Mouse (Mus musculus) stomach, embryonic 16.5 days (tissue): ENCODE measurements around the gene Cox4i1. TPM values are rescaled to one million over a fixed set of nuclear protein-coding genes. Genes with fewer than 3 reads are reported as not detected.

Experiments used
- ATAC-seq: fragments of 200-750 bp; cut with Nextera tagmentation; 2 replicates; pipeline ENCODE4 v1.8.0; 2017; ENCODE audit warnings: moderate number of reproducible peaks, moderate TSS enrichment; ENCODE audit not compliant: insufficient read depth, low FRiP score
- H3K27ac ChIP-seq: fragments of 300-500 bp; sonication (generic); 2 replicates; pipeline ENCODE4 v1.5.1; 2014; ENCODE audit warnings: low read length
- H3K27me3 ChIP-seq: fragments of 300-500 bp; sonication (generic); 2 replicates; pipeline ENCODE4 v1.6.1; 2014; ENCODE audit warnings: low read length, control low read depth, mixed read lengths; ENCODE audit not compliant: control insufficient read depth, insufficient read depth
- H3K36me3 ChIP-seq: fragments of 300-500 bp; sonication (generic); 2 replicates; pipeline ENCODE4 v1.6.1; 2014; ENCODE audit warnings: low read length; ENCODE audit not compliant: control insufficient read depth, insufficient read depth
- H3K4me1 ChIP-seq: fragments of 300-500 bp; sonication (generic); 2 replicates; pipeline ENCODE4 v1.6.1; 2014; ENCODE audit warnings: low read length, control low read depth, mixed read lengths; ENCODE audit not compliant: control insufficient read depth, insufficient read depth
- H3K4me2 ChIP-seq: fragments of 300-500 bp; sonication (generic); 2 replicates; pipeline ENCODE4 v1.6.1; 2014; ENCODE audit warnings: low read depth, low read length, mixed read lengths
- H3K4me3 ChIP-seq: fragments of 300-500 bp; sonication (generic); replicated peaks from 2 replicates; pipeline ENCODE4 v1.5.1; 2014; ENCODE audit warnings: mild to moderate bottlenecking, low read length
- H3K9ac ChIP-seq: fragments of 300-500 bp; sonication (generic); 2 replicates; pipeline ENCODE4 v1.6.1; 2014; ENCODE audit warnings: low read length
- H3K9me3 ChIP-seq: fragments of 300-500 bp; sonication (generic); replicated peaks from 2 replicates; pipeline ENCODE4 v1.6.1; 2016; ENCODE audit warnings: low read length, control low read depth; ENCODE audit not compliant: control insufficient read depth
- WGBS: fragments of 180-500 bp; shearing (Covaris S2); extraction: QIAGEN DNeasy Blood & Tissue Kit; methylation state at CpG from one replicate; pipeline ENCODE4 v1.1.7; 2014; 5-methylcytosine and 5-hydroxymethylcytosine counted together
- polyA plus RNA-seq: library from polyadenylated mRNA; unstranded; fragments of >200 nt; fragmentation: Nextera tagmentation; extraction: Ambion mirVana; gene quantifications from 2 replicates; pipeline ENCODE4 v1.2.1, GENCODE M21; 2015

The Cox4i1 gene
- polyA plus RNA-seq, 1 experiment from 2014 or later, result 1,163 TPM

- Histone ChIP-seq H3K4me3 (no peak overlapping the region), H3K9me3 (no peaks in the 10 kb centered on the region), H3K9ac (no peak overlapping the region; the same call in 1 of the 2 replicates), H3K27ac (peak overlapping the region; percentile 46; the same call in 1 of the 2 replicates), H3K4me2 (no peak overlapping the region), H3K27me3 (no peaks in the 10 kb centered on the region), H3K4me1 (0 out of 2 replicates have a peak, but pooled peaks cover 3% of the 10 kb centered on the region), H3K36me3 (no peaks in the 10 kb centered on the region)
- peak; percentile 73; the same call in 1 of the 2 replicates for ATAC-seq
- WGBS, result 67% methylated on average over 3 of the region's 3 CpGs
These were observed 38.2 kb downstream of the Cox4i1 start for GRCm38 (mm10) chr8:120706193-120706592.

GRCm38 (mm10) chr8:120709176-120709575, 41.2 kb downstream of the Cox4i1 start:
- Histone ChIP-seq H3K4me3 (no peak overlapping the region), H3K36me3 (no peaks in the 10 kb centered on the region), H3K9me3 (no peaks in the 10 kb centered on the region), H3K27me3 (no peaks in the 10 kb centered on the region), H3K4me2 (no peak overlapping the region), H3K9ac (no peak overlapping the region), H3K4me1 (0 out of 2 replicates have a peak, but pooled peaks cover 1% of the 10 kb centered on the region), H3K27ac (no peak overlapping the region)
- WGBS, result 68% methylated on average over 10 of the region's 10 CpGs
- no peak for ATAC-seq

GRCm38 (mm10) chr8:120715200-120715599, 47.2 kb downstream of the Cox4i1 start:
- no peaks in the 10 kb centered on the region for H3K4me1 ChIP-seq
- WGBS, result 68% methylated on average over 6 of the region's 6 CpGs
- no peaks in the 10 kb centered on the region for H3K36me3 ChIP-seq
- ATAC-seq, result 0 out of 2 replicates have a peak, but pooled peaks have one; percentile 25
- H3K27me3 ChIP-seq, result no peaks in the 10 kb centered on the region
- H3K4me2 ChIP-seq, result no peak overlapping the region
- no peak overlapping the region for H3K4me3 ChIP-seq
- H3K9me3 ChIP-seq, result no peaks in the 10 kb centered on the region
- H3K27ac ChIP-seq, result 0 out of 2 replicates have a peak overlapping the region, but pooled peaks have one; percentile 6
- no peak overlapping the region for H3K9ac ChIP-seq

- Histone ChIP-seq H3K27ac (no peak overlapping the region), H3K27me3 (no peaks in the 10 kb centered on the region), H3K4me1 (no peaks in the 10 kb centered on the region), H3K4me2 (no peak overlapping the region), H3K36me3 (no peaks in the 10 kb centered on the region), H3K9me3 (no peaks in the 10 kb centered on the region), H3K9ac (no peak overlapping the region), H3K4me3 (no peak overlapping the region)
- no peak for ATAC-seq
- 73% methylated on average over 15 of the region's 15 CpGs for WGBS
These were observed 48.1 kb downstream of the Cox4i1 start for GRCm38 (mm10) chr8:120715996-120716680.

GRCm38 (mm10) chr8:120719586-120720236, 51.7 kb downstream of the Cox4i1 start:
- H3K4me3 ChIP-seq, result no peak overlapping the region
- no peak for ATAC-seq
- no peak overlapping the region for H3K4me2 ChIP-seq
- H3K9me3 ChIP-seq, result 0 out of 2 replicates have a peak, but pooled peaks cover 3% of the 10 kb centered on the region
- H3K27me3 ChIP-seq, result no peaks in the 10 kb centered on the region
- H3K27ac ChIP-seq, result no peak overlapping the region
- no peak overlapping the region for H3K9ac ChIP-seq
- H3K36me3 ChIP-seq, result no peaks in the 10 kb centered on the region
- 59% methylated on average over 19 of the region's 19 CpGs for WGBS
- H3K4me1 ChIP-seq, result no peaks in the 10 kb centered on the region

- Histone ChIP-seq H3K27ac (no peak overlapping the region), H3K36me3 (no peaks in the 10 kb centered on the region), H3K9me3 (0 out of 2 replicates have a peak, but pooled peaks cover 3% of the 10 kb centered on the region), H3K4me1 (no peaks in the 10 kb centered on the region), H3K9ac (no peak overlapping the region), H3K4me3 (no peak overlapping the region), H3K27me3 (no peaks in the 10 kb centered on the region), H3K4me2 (no peak overlapping the region)
- WGBS, result 74% methylated on average over 6 of the region's 6 CpGs
- no peak for ATAC-seq
These were observed 55.0 kb downstream of the Cox4i1 start for GRCm38 (mm10) chr8:120723025-120723424.

Other genes starting within 250 kb of the Cox4i1 start
- gene Gins2, start 78.9 kb upstream of the Cox4i1 start, polyA plus RNA-seq, result 76.4 and 76.5 TPM in 2 replicates
- gene 1190005I06Rik, start 20.6 kb upstream of the Cox4i1 start, polyA plus RNA-seq, result 3.4 TPM in 2 replicates
- 1.9 and 2.0 TPM in 2 replicates for gene Gm27021, start 143 bp upstream of the Cox4i1 start, polyA plus RNA-seq
- 215 TPM in 2 replicates for gene Emc8, start 351 bp downstream of the Cox4i1 start, polyA plus RNA-seq
- 22.3 and 25.4 TPM in 2 replicates for gene Irf8, start 68.1 kb downstream of the Cox4i1 start, polyA plus RNA-seq